Mouse (Mus musculus): ENCODE data around the gene Abtb2. TPM values are rescaled to one million over a fixed set of nuclear protein-coding genes. Genes with fewer than 3 reads are reported as not detected.
A peak's percentile ranks its signal among the peaks of the same experiment; 100 is the strongest.
"Not testable (repeated sequence)": the region's sequence is repeated elsewhere in the genome, so short reads cannot be mapped to it uniquely, and the experiment has no call there.

The Abtb2 gene
- total RNA-seq (2021): 10 to 100 TPM; 33.4 to 51.6 TPM
- long read RNA-seq, experiment 1, full-length matches to known transcripts: 13 of 35 reads
- long read RNA-seq, experiment 1, partial matches to known transcripts: 11 of 35 reads
- long read RNA-seq, experiment 1, other reads (novel, unspliced or antisense): 11 of 35 reads
- long read RNA-seq, experiment 2, full-length matches to known transcripts: 1 of 6 reads
- long read RNA-seq, experiment 2, partial matches to known transcripts: 0 of 6 reads
- long read RNA-seq, experiment 2, other reads (novel, unspliced or antisense): 5 of 6 reads

DNA sequence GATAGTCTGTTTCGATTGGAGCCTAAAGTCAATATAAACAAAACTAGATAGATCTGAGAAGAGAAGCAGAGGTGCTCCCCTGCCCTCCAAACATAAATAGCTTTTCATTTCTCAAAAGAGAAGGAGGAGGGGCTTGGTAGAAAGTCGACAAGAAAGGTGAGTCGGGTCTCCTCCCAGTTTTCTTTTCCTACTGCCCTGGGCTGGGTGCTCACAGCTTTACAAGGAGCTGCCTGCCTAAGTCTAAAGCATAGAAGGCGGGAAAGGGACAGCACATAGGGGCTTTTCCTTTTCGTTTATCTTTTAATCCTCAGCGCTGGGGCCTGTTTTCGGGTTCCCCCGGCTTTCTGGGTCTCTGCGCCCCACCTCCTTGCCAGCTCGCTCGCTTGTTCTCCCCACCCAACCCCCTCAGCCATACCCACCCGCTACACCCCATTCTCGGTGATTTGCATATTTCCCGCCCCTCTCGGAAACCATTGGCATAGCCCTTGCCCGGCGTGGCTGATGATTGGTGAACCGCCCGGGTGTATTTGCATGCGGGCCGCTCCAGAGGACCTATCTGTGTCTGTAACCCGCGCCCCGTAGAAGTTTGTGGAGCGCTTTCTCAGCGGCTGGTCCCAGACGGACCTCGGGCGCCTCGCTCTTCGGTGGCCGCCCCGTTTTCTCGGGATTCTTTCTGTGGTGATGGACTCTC is at the start of gene Abtb2:
Gene Abtb2, plus strand, starts transcription at position 579 of the 691 bp plus-strand sequence.
- peak; percentile 95 to 97 for DNase-seq

GRCm38 (mm10) chr2:103516472-103516871 is 49.6 kb upstream of the Abtb2 start:
- no peak for DNase-seq

DNA sequence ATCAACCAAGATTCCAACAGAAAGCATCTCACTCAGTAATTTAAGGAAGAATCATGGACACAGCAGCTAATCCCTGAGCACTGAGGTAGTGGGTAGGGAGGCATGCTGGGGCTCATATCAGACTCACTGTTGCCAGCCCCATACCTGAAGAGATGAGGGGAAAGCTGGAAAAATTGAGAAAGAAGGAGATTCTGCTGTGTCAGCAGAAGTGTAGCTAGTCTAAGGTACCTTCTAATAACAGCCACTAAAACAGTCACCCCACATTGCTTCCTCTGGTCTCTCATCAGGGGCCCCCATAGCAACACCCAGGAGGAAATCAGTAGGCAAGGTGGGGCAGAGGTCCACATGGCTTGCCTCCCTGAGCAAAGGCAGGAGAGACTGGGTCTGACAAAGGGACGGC is 40.5 kb upstream of the Abtb2 start:
- no peak for DNase-seq

DNA sequence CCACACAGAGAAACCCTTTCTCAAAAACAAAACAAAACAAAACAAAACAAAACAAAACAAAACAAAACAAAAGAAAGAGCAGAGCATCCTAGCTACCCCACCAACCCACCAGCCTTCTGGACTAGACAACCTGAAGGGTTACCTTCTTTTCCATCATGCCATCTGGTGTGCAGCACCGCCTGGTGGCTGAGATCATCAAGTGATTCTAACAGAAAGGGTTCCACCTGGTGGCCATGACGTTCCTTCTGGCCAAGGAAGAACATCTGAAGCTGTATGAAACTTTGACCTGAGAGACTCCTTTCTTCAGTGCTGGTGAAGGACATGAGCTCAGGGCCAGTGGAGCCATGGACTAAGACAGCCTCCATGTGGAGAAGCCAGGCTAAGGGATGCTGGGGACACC is 19.0 kb upstream of the Abtb2 start:
- peak; percentile 69 to 77 for DNase-seq

DNA sequence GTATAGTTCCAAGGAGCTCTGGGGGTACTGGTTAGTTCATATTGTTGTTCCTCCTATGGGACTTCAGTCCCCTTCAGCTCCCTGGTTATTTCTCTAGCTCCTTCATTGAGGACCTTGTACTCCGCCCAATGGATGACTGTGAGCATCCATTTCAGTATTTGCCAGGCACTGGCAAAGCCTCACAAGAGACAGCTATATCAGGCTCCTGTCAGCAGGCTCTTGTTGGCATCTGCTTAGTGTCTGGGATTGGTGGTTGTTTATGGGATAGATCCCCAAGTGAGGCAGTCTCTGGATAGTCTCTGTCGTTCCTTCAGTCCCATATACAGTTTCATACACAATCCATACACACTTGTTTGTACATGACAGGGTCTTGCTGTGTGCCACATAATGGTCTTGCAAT is 15.8 kb upstream of the Abtb2 start:
- not testable (repeated sequence) for DNase-seq

GRCm38 (mm10) chr2:103554041-103554440 is 12.1 kb upstream of the Abtb2 start:
- no peak for DNase-seq

DNA sequence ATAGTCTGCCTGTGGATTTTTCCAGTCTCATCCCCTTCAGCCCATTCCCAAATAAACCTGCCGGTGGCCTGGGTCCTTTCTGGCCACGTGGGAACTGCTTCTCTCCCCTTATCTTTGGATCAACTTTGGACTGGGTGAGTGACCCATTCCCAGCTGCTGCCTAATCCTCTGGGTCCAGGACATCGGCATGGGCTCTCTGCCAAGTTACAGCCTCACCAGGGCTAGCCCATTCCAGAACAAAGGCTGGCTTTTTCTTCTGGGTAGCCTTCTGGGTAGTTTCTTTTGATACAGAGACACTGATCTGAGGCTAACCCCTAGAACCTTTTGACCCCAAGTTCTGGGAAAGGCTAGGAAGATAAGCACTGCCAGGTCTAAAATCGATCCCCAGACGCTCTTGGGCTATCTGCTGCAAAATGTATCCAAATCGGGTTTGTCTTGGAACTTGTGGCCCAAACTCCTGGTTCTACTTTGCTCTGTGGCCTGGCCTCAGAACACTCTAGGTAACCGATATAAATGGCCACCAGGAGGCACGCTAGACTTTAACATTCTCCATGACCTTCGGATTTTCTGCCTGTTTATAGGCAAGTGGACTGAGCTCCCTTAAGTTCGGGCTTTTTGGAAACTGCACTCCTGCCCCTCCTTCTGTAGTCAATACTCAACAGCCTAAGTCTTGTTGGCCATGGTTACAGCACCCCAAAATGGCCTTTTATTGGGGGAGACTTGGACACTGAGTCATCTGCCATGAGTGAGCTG is 9.8 kb upstream of the Abtb2 start:
- peak; percentile 22 to 38 for DNase-seq

DNA sequence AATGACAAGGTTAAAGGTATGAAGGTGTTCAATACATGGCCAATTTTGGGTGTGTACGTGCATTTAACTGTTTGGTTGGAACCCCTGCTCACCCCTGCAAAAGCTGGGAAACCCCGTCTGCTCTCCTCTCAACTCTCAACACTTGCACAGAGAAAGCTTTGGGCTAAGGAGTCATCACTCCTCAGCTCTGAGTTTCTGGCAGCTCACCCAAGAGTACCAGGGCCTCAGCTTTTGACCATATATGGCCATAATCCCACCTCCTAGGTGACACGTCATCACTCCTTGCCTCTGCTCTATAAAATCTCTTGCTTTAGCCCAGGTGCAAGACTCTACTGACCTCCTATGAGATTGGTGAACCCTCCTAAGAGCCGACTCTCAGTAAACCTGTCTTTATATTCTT is 5.2 kb upstream of the Abtb2 start:
- no peak for DNase-seq

GRCm38 (mm10) chr2:103564427-103565023 is 1.6 kb upstream of the Abtb2 start:
- no peak for DNase-seq

GRCm38 (mm10) chr2:103565171-103565591 is 929 bp upstream of the Abtb2 start:
- DNase-seq: peak; percentile 26 to 34

- DNase-seq: no peak
Measured at GRCm38 (mm10) chr2:103566423-103566712, 258 bp downstream of the Abtb2 start.

- peak; percentile 73 to 76 for DNase-seq
Measured at GRCm38 (mm10) chr2:103566713-103567521, 807 bp downstream of the Abtb2 start.

GRCm38 (mm10) chr2:103568161-103568560 is 2.1 kb downstream of the Abtb2 start:
- peak in 1 of 2 experiments; percentile 27 for DNase-seq

GRCm38 (mm10) chr2:103569716-103570115 is 3.6 kb downstream of the Abtb2 start:
- no peak for DNase-seq

DNA sequence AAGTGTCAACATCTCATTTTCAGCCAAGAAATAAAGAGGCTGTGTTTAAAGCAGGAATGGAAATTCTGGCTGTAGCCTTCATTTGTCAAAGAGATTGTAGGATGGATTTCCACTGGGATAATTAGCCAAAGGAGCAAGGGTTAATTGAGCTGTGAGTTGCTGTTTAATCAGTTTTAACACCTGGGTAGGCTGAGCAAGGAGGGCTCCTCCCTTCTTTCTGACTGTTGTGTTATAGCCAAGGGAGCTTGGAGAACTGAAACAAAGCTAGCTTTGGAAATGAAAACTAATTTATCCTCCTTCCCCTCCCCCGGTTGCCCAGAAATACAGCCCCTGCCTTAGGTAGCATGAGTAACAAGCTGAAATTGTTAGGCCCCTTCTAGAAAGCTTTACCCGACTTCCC is 6.2 kb downstream of the Abtb2 start:
- DNase-seq: no peak

GRCm38 (mm10) chr2:103576371-103576770 is 10.3 kb downstream of the Abtb2 start:
- no peak for DNase-seq

GRCm38 (mm10) chr2:103577752-103578662 is 11.9 kb downstream of the Abtb2 start:
- no peak for DNase-seq

DNA sequence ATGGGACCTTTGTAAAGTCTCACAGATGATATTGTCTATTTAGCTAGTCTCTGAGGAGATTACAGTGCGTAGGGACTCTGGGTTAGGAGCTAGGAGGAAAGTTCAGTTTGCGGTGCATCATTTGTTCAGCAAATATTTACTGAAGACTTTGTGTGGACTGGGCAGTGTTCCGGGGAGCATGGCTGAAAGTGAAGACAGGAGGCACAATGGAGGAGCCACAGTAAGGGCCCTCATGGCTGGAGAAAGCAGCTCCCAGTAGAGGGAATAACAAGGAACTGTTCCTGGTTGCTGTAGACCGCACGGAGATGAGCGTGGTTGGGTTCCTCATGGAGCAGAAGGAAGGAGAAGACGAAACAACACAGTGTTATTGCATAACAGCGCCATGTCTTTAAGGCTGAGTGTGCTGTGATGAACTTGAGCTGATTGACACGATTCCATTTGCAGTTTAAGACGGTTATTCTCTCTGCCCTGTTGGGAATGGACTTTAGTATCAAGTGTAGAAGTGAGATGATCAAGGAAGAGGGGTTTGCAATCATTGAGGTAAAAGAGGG is 12.6 kb downstream of the Abtb2 start:
- no peak for DNase-seq

DNA sequence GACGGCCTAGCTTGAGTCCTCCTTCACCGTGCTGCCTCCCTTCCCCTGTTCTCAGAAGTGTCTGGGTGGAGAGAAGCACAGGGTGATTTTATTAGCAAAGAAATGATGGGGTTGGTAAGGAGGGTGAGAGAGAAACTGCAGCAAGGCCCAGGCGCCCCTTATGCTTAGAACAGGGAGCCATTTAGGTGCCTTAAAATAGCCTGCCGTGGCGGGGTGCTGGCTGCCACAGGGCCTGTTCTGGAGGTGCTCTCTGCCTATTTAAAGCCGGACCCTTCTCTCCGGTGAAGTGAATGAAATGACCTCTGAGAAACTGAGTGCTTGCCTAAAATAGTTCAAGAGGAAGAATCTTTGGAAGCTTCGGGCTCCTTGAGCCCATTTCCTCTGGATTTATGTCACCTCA is 14.6 kb downstream of the Abtb2 start:
- DNase-seq: no peak

- DNase-seq: no peak
Measured at GRCm38 (mm10) chr2:103581369-103581897, 15.3 kb downstream of the Abtb2 start.
